Mouse (Mus musculus) megakaryocyte, adult 5-6 weeks (primary cell): ENCODE data around the gene Abat. TPM values are rescaled to one million over a fixed set of nuclear protein-coding genes. Genes with fewer than 3 reads are reported as not detected.
"Not testable (repeated sequence)": the region's sequence is repeated elsewhere in the genome, so short reads cannot be mapped to it uniquely, and the experiment has no call there.

ENCODE experiments used
- ATAC-seq: 2 replicates; pipeline ENCODE4 v1.8.0; 2016; ENCODE audit warnings: mild to moderate bottlenecking, inconsistent platforms; ENCODE audit not compliant: poor library complexity, severe bottlenecking
- total RNA-seq, 2 experiments: library from RNA; stranded (forward) in 1 of 2; stranded (reverse) in 1 of 2; fragments of 153-499, 151-499 nt in 1 of 2; fragments of 221-1000, 200-1000 nt in 1 of 2; gene quantifications; 2 replicates each; pipeline versions ENCODE4 v1.2.3 to v1.2.4; 2015 to 2017

The Abat gene
- total RNA-seq, 2 experiments from 2014 or later: 0.02 TPM; not detected in 1

DNA sequence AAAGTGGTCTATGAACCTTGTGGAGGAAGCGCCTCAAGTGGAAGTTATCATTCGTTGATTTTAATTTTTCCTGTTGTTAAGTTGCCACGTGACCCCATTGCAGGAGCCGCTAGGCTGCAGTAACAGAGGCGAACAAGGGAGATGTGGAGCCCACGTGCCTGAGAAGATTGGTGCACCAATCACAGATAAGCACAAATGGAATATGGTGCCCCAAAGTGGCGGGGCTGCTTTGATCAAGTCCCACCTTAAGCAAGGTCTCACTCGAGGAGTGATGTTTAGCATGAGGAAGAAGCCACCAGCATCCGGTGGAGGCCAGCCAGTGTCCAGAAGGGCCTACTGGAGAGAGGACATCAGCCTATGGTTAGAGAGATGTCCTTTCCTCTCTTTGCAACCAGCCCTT is 19.2 kb downstream of the Abat start:
- ATAC-seq: no peak

DNA sequence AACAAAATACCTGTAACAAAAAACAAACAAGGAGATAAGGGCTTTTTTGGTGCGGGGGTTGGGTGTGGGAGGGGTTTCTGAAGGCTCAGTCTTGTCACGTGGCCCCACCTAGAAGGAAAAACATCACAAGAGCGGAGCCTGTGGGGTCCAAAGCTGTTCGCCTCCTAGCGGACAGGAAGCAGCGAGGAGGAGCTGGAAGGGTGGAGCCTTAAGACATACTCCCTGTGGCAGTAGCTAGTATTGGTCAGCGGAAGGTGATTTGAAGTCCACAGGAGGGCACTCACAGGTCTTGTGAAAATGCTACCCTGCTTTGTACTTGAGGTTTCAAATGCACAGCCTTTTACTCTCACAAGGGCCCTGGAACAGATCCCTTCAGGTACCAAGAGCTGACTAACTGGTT is 19.7 kb downstream of the Abat start:
- no peak for ATAC-seq

DNA sequence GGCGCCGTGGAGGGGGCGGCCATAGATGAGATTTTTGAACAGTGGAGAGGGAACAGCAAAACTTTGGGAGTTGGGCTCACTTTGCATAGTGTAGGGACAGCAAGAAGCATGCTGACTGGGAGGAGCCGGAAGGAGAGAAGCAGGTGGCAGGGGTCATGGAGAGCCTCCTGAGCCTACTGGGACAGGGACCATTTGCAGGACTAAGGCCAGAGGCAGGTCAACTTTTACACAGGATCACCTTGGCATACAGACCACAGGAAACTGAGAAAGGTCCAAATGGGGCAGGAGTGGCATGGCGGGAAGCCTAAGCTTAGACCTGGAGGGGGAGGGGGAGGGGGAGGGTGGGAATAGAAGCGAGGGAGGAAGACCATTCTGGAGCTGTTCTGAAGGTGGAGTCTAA is 20.2 kb downstream of the Abat start:
- no peak for ATAC-seq

DNA sequence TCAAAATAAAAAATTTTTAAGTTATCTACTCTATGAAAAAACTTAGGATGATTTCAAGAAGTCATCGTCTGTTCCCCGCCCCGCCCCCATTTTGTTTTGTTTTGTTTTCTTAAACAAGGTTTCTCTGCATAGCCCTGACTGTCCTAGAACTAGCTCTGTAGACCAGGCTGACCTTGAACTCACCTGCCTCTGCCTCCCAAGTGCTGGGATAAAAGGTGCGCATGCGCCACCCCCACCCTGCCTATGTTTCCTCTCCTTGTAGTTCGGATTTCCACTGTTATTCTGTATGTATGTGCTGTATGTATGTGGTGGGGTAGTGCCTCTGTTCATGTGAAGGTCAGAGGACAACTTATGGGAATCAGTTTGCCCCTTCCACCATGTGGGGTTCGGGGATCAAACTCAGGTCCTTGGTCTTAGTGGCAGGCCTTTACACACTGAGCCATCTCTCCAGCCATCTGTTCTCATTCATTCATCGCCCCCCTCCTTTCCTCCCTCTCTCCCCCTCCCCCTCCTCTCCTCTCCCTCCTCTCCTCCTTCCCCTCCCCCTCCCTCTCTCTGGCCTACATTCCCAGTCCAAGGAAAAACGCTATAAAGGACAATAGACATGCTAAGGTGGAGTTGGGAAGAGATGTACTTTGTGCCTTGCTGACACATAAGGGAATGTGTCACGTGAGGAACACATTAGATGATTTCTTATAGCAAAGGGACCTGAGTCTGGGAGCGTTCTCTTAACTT is 21.4 kb downstream of the Abat start:
- ATAC-seq: no peak

DNA sequence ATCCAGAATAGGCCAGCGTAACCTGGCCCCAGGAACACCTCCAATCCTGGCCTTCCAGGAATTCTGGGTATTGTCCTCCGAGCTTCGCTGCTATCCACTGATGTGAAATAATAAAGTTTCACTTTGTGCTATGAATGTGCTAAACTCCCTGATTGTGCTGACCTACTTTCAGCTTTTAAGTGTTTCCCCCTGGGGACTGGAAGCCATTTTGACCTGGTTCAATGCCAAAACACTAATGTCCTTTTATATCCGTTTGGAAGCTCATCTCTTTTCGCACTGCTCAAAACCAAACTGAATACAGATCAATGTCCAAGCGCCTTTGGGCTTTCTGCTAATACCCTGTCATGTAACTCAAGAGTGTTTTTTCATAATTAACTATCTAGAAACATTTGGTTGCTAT is 22.2 kb downstream of the Abat start:
- no peak for ATAC-seq

DNA sequence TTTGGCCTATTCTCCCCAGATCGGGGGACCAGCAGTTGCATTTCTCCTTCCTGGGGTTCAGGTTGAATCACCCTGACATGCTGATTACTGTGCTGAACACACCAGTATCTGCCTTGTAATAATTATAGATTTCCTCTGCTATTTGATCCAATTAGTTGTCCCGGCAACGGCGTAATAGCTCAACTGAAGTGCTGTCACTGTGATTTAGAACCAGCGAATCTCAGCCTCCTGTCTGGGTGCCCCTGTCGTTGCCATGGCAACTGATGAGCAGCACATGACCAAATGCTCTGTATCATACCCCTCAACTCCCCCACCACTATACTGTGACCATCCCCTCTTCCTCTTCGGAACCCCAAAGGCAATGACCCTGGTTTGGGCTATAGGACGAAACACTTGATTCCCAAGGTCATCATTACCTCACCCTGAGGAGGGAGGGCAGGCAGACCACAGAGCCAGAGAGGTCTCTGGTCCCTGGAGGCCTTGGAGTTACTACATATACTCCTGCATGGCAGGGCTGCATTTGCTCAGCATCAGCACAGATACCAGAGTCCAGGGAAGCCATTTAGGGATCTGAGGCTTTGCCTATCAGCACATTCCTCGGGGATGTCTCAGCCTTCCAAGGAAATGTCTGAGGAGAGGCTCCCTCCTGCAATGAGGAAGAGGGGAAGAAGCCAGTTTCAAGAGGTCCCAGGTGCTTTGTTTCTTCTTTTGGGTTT is 26.1 kb downstream of the Abat start:
- no peak for ATAC-seq

DNA sequence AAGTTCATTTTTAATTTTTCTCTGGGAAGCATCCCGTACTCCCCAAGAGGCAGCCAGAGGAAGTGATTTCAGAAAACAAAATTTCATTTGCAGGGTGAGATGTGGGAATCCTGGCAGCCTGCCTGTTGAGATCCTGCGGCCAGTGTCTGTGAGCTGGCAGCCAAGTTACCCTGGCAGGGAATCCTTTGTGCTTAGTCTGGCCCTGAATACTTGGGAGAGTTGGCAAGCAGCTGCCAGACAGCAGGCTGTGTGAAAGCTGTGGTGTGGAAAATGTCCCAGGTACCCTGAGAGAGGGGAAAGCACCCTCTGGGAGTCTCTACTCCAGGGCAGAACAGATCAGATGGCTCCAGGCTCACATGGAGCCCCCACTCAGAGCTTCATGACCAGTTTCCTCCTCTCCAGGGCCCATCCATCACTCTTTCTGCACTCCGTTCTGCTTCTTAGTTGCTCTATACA is 27.7 kb downstream of the Abat start:
- no peak for ATAC-seq

DNA sequence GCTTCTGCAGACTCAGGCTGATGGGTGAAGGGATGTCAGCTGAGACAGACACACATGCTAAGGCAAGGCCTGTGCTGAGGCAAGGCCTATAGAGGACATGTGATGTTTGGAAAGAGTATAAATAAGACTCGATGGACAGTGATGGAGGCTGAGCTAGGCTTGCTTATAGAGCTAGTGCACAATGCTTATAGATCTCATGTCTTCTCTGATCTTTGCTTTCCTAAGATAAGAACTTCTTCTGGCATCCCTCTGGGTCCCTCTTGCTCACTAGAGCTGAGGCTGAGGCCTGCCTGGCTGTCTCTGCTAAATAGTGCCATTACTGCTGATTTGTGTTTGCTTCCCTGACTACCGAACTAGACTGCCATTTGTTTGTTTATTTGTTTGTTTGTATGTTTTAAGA is 34.6 kb downstream of the Abat start:
- no peak for ATAC-seq

DNA sequence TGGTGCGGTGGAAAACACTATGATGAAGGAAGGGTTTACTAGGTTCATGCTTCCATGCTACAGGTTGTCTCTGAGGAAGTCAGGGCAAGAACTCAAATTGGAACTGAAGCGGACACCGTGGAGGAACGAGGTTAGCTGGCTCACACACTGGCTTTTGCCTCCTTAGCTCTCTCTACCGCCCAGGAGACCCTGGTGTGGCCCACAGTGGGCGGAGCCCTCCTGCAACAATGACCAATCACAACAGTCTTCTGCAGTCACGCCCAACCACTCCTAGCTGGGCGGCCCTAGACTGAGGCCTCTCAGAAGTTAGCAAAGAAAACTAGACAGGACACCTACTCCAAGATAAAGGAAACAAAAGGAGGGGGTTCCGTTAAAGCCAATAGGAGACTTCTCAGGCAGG is 36.3 kb downstream of the Abat start:
- ATAC-seq: no peak

DNA sequence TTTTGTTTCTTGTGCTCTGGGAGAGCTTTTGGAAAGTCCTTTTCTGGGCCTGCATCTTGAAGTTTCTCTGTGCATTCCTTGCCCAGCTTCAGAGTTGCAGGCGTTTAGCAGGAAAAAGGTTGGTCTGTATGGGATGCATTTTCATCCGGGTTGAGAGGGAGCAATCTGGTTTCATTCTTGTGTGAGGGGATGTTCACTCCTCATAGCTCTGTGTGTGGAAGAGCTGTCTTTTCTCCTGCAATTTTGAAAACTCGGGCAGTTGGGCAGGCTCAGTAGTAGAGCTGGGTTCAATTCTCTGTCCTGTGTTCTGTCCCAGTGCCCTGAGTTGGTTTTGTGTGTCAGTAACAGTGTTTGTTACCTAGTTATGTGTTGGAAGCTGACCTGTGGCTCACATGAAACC is 41.1 kb downstream of the Abat start:
- no peak for ATAC-seq

DNA sequence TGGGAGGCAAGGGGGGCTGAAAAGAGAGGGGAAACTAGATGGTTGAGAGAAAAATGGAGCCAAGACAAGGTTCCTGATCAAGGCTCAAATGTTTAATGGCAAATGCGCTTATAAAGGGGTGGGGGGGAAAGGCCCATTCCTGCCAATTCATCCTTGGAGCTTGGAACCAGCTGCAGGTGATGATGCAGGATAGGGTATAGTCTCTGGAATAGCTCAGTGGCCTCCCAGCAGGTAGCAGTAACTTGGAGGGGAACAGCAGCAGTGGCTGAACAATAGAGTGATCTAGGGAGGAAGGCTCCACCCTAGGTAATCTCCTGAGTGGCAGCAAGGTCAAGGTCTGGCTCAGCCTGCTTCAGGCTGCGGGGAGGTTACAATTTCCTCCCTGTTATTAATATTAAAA is 41.5 kb downstream of the Abat start:
- ATAC-seq: not testable (repeated sequence)

DNA sequence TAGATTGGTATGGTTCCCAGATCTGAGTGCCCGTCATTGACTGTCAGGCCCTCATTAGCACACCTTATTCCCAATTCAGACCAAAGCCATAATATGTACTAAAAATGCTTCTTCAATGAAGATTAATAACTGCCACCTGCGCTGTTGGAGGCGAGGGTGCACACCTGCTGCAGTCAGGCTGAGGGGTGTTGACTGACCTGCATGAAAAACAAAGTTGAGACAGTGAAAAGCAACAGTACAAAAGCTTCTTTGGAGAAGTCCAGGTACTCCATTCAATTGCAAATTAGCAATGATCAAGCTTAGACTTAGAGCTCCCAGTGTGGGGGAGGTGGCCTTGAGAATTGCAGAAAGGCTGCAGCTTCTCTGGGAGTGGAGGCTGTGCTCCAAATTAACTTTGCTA is 42.1 kb downstream of the Abat start:
- ATAC-seq: not testable (repeated sequence)

DNA sequence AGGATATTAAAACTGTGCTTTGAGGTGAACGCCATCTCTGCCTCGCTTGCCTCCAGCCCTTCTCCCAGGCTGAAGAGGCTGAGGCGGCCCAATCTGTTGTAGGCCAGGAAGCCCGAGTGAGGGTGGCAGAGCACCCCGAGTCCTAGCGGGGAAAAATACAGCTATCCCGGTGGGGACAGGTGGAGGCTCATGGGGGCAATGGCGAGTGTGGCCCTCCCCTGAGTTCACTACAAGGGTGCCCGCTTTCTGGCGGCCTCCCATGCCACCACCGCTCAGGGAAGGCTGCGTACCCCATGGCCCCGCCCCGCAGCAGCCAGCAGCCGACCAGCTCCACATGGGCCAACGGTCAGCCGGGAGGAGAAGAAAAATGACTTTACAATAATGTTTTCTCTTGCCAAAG is 46.9 kb downstream of the Abat start:
- ATAC-seq: no peak

DNA sequence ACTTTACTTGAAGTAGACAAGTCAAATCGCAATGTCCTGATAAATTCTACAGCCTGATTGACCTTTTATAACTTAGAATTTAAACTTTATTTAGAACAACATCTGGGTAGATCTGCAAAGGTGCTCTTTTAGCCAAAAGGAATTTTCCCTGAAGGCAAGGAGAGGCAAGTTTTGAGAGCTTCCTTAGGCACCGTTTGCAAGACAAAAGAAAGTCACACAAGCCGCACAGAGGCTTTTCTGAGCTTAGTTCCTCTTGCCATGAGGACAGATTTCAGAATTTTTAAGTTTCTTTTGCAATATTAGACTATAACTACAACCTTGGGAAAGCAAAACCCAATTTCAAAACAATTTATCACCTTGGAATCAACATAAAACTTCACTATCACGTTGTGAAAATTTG is 47.9 kb downstream of the Abat start:
- not testable (repeated sequence) for ATAC-seq

DNA sequence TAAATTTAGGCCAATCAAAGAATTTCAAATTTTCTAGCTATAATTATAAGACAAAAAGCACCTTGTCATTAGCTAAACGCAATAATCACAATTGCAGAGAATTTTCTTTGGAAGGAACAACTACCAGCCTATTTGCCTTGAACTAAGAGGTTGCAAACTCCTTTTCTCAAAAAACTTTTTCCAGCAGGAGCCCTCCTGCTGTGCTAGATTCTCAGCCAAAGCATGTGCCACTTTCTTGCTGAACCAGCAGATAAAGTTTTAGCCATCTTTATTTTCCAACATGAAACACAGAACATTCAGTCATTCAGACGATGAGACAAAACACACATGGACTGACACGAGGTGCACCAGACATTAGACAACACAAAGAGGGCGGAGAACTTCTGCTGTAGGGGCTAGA is 48.6 kb downstream of the Abat start:
- not testable (repeated sequence) for ATAC-seq

DNA sequence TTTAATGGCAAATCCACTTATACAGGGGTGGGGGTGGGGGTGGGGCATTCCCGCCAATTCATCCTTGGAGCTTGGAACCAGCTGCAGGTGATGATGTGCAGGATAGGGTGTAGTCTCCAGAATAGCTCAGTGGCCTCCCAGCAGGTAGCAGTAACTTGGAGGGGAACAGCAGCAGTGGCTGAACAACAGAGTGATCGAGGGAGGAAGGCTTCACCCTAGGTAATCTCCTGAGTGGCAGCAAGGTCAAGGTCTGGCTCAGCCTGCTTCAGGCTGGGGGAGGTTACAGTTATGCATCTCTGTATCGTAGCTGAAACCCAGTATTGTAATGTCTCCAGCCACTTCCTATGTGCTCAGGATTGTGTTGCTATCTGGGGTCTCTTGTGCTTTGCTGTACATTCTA is 49.6 kb downstream of the Abat start:
- ATAC-seq: not testable (repeated sequence)

DNA sequence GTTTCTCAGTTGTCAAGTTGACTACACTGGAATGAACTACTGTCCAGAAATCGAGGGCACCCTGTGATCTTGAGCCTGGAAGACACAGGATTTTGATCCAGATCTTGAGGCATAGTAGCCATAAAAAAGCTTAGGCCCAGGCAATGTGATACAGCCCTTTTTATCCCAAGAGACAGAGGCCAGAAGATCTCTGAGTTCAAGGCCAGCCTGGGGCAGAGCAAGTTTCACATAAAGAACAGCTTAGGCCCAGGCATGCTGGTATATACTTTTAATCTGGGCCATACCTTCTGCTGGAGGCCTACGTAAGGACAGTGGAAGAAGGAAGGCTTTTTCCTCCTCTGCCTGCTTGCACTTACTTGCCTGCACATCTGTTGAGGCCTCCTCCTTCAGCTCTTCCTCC is 51.6 kb downstream of the Abat start:
- no peak for ATAC-seq

DNA sequence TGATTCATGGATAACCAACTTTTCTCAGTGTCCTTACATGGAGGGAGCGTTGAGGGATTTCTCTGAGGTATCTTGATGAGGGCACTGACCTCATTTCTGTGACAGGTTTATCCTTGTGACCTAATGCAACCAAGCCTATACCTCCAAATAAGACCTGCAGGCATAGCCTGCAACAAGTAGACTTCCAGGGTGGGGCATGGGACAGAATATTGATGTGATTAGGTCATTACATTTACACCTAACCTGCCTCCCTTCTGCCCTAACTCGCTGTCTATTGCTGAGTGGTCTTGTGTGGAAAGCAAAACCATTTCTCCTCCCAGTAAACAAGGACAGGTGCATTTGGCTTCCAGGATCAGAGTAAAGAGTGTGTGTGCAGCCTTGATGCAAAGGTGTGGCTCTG is 52.3 kb downstream of the Abat start:
- no peak for ATAC-seq

DNA sequence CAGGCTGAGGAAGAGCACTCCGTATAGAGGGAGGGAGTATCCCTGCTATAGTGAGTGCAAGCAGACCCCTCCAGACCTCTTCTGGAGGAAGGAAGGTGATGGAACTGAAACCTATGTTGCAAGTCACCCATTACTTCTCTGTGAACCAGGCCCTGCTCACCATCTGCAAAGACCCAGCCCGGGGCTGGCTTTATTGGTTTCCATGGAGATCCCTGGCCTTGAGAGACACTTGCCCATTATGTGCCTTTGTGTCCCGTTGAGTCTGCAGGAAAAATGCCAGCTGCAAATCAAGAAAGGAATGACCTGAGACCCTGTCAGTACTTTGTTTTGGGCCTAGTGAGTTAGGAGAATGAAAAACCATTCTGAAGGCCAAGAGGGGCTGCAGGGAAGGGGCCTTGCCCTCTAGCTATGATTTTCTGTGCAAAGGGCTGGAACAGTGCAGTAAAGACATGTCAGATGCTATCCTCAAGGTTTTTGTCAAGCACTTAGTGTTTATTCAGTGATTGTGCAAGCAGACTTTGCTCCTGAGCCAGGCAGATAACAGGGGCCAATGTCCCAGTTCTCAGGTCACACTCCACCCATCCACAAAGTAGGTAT is 53.0 kb downstream of the Abat start:
- no peak for ATAC-seq

DNA sequence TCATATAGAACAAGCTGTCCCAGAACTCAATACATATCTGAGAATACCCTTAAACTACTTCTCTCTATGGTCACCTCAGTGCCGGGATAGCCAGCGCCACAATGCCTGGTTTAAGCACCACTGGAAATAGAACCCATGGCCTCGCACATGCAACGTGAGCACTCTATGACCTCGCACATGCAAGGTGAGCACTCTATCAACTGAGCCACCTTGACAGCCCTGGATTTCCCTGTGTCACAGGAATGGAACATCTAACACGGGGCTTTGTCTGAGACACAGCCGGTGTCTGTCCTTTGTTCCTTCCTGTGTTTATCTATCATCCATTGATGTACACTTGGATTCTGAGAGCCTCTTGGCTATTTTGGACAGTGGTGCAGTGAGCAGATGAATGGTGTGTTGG is 55.7 kb downstream of the Abat start:
- no peak for ATAC-seq

DNA sequence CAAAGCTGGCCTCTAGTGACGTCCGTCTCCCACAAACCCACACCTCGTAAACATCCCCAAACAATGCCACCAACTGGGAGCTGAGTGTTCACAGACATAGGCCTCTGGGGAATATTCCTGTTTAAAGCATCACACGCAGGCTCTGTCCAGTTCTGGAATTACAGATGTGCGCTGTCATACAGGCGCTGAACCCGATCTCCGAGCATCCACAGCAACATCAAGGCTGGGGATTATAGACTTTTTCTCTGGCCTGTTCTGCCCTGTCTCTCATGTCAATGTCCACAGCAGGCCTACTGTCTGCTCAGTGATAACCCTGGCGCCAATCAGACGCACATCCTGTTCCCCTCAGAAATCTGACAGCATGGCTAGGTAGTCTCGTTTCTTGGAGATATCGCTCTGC is 57.1 kb downstream of the Abat start:
- no peak for ATAC-seq
